Mouse (Mus musculus): ENCODE measurements around the gene Zfp931.
A peak's percentile ranks its signal among the peaks of the same experiment; 100 is the strongest.
"Not testable (repeated sequence)": the region's sequence is repeated elsewhere in the genome, so short reads cannot be mapped to it uniquely, and the experiment has no call there.

Gene Zfp931

GRCm38 (mm10) chr2:178078166-178078717 lies at the start of gene Zfp931:
Gene Zfp931, minus strand, starts transcription at chr2:178078476.
- not testable (repeated sequence) for DNase-seq

GRCm38 (mm10) chr2:178126041-178126820 lies 48.0 kb upstream of the Zfp931 start:
- no peak for DNase-seq

GRCm38 (mm10) chr2:178125427-178125826 lies 47.2 kb upstream of the Zfp931 start:
- no peak for DNase-seq

- DNase-seq: no peak
Observed at GRCm38 (mm10) chr2:178123466-178123865, 45.2 kb upstream of the Zfp931 start.

GRCm38 (mm10) chr2:178121946-178122665 lies 43.8 kb upstream of the Zfp931 start:
- DNase-seq: no peak

- DNase-seq: no peak
Observed at GRCm38 (mm10) chr2:178121375-178121688, 43.1 kb upstream of the Zfp931 start.

- no peak for DNase-seq
Observed at GRCm38 (mm10) chr2:178120651-178121374, 42.5 kb upstream of the Zfp931 start.

- DNase-seq: no peak
Observed at GRCm38 (mm10) chr2:178120356-178120645, 42.0 kb upstream of the Zfp931 start.

- DNase-seq: no peak
Observed at GRCm38 (mm10) chr2:178119561-178120355, 41.5 kb upstream of the Zfp931 start.

GRCm38 (mm10) chr2:178118801-178119560 lies 40.7 kb upstream of the Zfp931 start, which contains the start of gene Phactr3:
Gene Phactr3, plus strand, starts transcription at chr2:178118975.
- no peak for DNase-seq

GRCm38 (mm10) chr2:178117946-178118345 lies 39.7 kb upstream of the Zfp931 start:
- DNase-seq: no peak

GRCm38 (mm10) chr2:178101957-178102356 lies 23.7 kb upstream of the Zfp931 start:
- no peak for DNase-seq

- no peak for DNase-seq
Observed at GRCm38 (mm10) chr2:178098021-178098420, 19.7 kb upstream of the Zfp931 start.

- DNase-seq: no peak
Observed at GRCm38 (mm10) chr2:178089586-178089985, 11.3 kb upstream of the Zfp931 start.

- no peak for DNase-seq
Observed at GRCm38 (mm10) chr2:178058195-178058594, 20.1 kb downstream of the Zfp931 start.

GRCm38 (mm10) chr2:178027601-178028000 lies 50.7 kb downstream of the Zfp931 start:
- DNase-seq: not testable (repeated sequence)

GRCm38 (mm10) chr2:178023861-178024260 lies 54.4 kb downstream of the Zfp931 start:
- not testable (repeated sequence) for DNase-seq

GRCm38 (mm10) chr2:178023011-178023611 lies 55.2 kb downstream of the Zfp931 start, which contains the start of gene Zfp971:
Gene Zfp971, plus strand, starts transcription at chr2:178023284.
- peak; percentile 16 to 47 for DNase-seq

GRCm38 (mm10) chr2:178020773-178021172 lies 57.5 kb downstream of the Zfp931 start:
- not testable (repeated sequence) for DNase-seq

- not testable (repeated sequence) for DNase-seq
Observed at GRCm38 (mm10) chr2:178019486-178019885, 58.8 kb downstream of the Zfp931 start.
